Mouse (Mus musculus) CH12.LX (cell line): Measurements from ENCODE around the gene Selenoo.

Source experiments
- BHLHE40 ChIP-seq: IDR thresholded peaks from 2 replicates; pipeline ENCODE4 v1.6.1; 2011; ENCODE audit warnings: mild to moderate bottlenecking, low read depth, low read length, improper control_type of control experiment
- CTCF ChIP-seq, 2 experiments: IDR thresholded peaks in 1 of 2; conservative IDR thresholded peaks in 1 of 2; 2 replicates each; pipeline ENCODE4 v1.5.1; 2011 to 2012; ENCODE audit warnings: low read depth in 2 of 2, low read length in 2 of 2, improper control_type of control experiment in 1 of 2, inconsistent platforms in 1 of 2, mild to moderate bottlenecking in 1 of 2, moderate library complexity in 1 of 2
- ELF1 ChIP-seq: IDR thresholded peaks from 2 replicates; pipeline ENCODE4 v1.6.1; 2014; ENCODE audit warnings: low read depth, mild to moderate bottlenecking, inconsistent platforms, low read length, improper control_type of control experiment
- POLR2A ChIP-seq: IDR thresholded peaks from 2 replicates; pipeline ENCODE4 v1.6.1; 2011; ENCODE audit warnings: low read depth, mild to moderate bottlenecking, improper control_type of control experiment, low read length
- ZNF384 ChIP-seq: IDR thresholded peaks from 2 replicates; pipeline ENCODE4 v1.6.1; 2012; ENCODE audit warnings: low read depth, low read length, improper control_type of control experiment, inconsistent platforms

DNA sequence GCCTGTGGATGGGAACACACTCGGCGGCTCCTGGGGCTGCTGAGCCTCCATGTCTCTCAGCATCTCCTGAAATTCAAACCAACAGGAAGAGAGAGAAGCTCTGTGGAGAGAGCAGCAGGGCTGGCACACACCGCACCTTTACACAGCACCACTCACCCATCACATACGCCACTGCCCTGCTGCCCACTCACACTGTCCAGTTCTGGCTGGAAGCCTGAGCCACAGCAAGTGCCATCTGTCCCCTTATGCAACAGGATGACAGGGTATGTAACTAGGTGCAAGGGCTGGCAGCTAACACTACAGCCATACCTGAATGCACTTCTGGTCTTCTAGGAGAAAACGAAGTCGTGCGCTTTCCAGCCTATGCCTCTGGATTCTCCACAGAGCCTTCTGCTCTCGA is 15.5 kb downstream of the Selenoo start:
- TF ChIP-seq POLR2A (no peak), ZNF384 (no peak), CTCF (conservative IDR thresholded peaks at IDR 0.05 in 1 of 2, IDR thresholded peaks at IDR 0.05 in 1 of 2; ENCODE audit: low read depth in 2 of 2, low read length in 2 of 2) (no peak), ELF1 (no peak), BHLHE40 (no peak)
